Mouse (Mus musculus): ENCODE measurements at regions not wholly inside any gene's neighbourhood (a gene's known extent, or its start where the extent isn't known, plus 50 kb on each side); places are given as distances from the start of the nearest gene placed in this dataset.
"Not testable (repeated sequence)": the region's sequence is repeated elsewhere in the genome, so short reads cannot be mapped to it uniquely, and the experiment has no call there.

DNA sequence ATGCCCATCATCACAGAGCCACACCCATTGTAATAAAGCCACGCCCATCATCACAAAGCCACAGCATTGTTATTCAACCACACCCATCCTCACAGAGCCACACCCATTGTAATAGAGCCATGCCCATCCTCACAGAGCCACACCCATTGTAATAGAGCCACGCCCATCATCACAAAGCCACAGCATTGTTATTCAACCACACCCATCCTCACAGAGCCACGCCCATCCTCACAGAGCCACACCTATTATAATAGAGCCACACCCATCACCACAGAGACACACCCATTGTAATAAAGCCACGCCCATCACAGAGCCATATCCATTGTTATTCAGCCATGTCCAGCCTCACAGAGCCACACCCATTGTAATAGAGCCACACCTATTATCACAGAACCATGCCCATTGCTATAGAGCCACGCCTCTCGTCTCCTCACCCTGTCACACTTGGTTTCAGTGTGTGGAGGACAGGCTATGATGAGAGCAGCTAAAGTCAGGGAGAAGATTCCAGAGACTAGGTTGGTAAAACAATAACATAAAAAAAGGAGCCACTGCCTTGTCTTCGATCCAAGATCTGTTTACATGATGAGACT is 85.6 kb downstream of the Gxylt1 start:
- no peak for DNase-seq

- no peak for DNase-seq
Measured at GRCm38 (mm10) chr15:93176221-93176620, 98.8 kb downstream of the Gxylt1 start.

- DNase-seq = no peak
Measured at GRCm38 (mm10) chr15:93168784-93169183, 106.2 kb downstream of the Gxylt1 start.

DNA sequence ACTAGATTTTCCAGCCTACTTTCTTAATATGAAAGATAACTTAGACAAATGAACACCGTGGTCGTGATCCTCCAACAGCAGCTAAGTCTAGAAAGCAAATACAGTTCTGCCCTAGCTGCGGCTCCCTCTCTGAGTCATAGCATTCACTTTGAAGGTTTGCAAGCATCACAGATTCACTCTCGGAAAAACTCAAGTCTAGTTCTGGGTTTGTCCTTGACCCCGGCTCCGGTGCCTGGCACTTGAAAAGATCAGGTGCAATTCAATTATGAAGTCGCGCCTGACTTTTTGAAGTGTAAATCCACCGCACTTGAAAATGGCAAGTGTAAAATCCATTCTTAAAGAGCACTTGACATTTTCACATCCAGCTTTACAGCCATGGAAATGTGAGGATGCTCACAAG is 107.5 kb downstream of the Gxylt1 start:
- no peak for DNase-seq

- peak in 1 of 2 experiments; percentile 2 for DNase-seq
Measured at GRCm38 (mm10) chr15:93161924-93162910, 112.8 kb downstream of the Gxylt1 start.

DNA sequence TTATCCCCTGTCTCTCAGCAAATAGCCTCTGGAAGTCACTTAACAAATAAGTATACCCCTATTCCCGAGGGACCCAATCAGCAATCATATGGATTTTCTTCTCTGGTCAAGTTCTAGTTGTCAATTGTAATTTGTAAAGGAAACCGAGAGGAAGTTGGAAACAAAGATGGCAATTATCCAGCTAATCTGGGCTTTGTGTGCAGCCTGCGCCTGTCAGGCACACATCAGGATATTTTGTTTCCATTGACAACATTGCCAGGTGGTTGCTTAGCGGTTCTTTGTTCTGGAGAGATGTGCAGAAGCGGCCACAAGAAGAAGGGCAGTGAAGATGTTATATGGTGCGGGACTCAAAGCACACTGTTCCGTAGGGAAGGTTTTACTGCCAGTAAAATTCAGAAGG is 113.7 kb downstream of the Gxylt1 start:
- no peak for DNase-seq

GRCm38 (mm10) chr15:93155756-93156155 is 119.2 kb downstream of the Gxylt1 start:
- DNase-seq = peak; percentile 21 to 26

DNA sequence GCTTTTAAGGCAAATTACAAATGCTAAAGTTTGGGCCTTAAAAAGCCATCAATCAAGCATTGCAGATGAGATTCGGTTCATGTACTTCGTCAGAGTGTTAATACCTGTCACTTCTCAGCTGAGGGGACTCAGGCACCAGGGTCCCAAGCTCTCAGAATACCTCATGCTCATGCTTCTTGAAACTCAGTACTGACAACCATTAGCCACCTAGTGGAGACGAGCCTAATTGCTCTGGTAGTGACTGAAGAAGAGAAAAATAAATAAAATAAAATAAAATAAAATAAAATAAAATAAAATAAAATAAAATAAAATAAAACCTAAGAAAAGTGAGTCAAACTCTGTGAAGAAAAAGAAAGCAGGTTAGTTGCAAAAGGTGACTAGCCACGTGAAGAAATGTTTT is 121.0 kb downstream of the Gxylt1 start:
- peak; percentile 22 to 30 for DNase-seq

GRCm38 (mm10) chr15:93144899-93145298 is 130.1 kb downstream of the Gxylt1 start:
- no peak for DNase-seq

GRCm38 (mm10) chr15:93144264-93144663 is 130.7 kb downstream of the Gxylt1 start:
- no peak for DNase-seq

DNA sequence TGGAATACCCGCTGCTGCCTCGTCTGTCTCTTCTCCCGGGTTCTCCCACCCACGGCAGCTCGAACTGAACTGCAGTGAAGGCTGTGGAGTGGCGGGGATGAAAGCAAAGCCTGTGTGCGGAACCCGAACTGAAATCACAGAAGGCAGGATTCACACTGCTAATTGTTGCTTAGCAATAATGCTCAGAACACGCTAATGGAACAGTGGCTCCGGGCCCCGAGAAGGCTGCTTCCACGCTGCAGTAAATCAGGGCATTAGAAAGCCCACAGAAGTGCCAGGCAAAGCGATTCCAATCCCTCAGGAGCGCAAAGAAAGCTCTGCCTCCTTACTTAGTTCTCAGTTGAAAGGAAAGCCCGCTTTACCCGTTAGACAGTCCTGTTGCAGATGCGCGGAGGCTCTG is 141.6 kb downstream of the Gxylt1 start:
- DNase-seq = peak; percentile 11 to 22

DNA sequence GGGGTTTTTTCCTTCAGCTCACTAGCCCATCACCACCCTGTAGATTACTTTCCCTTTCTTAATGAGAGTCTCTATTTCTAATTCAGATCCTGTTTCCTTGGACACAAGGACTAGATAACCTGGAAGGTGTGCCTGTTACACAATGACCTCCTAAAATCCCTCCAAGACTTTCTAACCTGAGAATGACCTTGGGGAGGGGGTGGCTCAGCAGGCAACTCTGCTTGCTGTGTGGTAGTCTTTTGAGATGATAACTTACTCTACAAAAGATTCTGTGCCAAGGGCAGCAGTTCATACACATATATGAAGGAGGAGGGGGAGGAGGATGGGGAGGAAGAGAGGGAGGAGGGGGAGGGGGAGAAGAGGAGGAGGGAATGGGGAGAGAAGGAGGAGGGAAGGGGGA is 143.9 kb downstream of the Gxylt1 start:
- no peak for DNase-seq

- no peak for DNase-seq
Measured at GRCm38 (mm10) chr15:93125261-93125660, 149.7 kb downstream of the Gxylt1 start.

DNA sequence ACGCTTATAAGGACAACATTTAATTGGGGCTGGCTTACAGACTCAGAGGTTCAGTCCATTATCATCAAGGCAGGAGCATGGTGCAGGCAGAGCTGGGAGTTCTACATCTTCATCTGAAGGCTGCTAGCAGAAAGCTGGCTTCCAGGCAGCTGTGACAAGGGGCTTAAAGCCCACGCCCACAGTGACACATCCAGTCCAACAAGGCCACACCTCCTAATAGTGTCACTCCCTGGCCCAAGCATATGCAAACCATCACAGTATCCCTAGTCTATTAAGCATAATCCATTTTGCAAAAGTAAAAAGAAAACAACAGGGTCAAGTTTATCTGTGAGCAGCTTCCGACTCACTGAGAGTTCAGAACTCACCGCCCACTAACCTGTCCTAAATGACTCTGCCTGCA is 153.8 kb downstream of the Gxylt1 start:
- no peak for DNase-seq

DNA sequence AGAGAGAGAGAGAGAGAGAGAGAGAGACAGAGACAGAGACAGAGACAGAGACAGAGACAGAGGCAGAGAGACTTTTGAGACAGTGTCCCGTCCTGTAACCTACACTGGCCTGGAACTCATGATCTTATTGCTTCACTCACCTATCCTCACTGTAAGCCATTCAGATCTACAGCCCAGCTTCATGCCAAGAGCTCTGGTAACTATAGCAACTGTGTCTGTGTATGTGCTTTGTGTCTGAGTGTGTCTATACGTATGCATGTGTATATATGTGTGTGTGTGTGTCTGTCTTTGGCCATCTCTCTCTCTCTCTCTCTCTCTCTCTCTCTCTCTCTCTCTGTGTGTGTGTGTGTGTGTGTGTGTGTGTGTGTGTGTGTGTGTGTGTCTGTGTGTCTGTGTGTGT is 157.2 kb downstream of the Gxylt1 start:
- not testable (repeated sequence) for DNase-seq

DNA sequence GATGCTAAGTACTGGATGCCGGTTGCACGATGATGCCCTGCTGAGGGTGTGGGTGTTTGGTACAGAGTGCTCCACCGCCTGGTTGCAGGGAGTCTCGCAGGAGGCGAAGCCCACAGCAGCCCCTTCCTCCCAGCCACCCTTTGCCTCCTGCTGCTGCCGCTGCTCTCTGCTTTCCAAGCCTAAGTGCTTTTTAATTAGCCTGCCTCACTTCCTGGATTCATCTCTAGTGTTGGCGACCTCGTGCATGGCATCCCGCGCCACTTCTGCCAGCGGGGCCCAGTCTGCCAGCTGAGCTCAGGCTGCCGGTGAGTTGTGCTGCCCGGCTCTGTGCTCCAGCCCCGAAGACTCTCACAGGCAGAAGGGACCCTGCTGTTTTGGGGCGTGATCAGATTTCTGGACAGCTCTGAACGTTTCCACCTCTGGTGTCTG is 159.3 kb downstream of the Gxylt1 start:
- DNase-seq = peak; percentile 70 to 75

- DNase-seq = no peak
Measured at GRCm38 (mm10) chr15:93104936-93105335, 170.0 kb downstream of the Gxylt1 start.

DNA sequence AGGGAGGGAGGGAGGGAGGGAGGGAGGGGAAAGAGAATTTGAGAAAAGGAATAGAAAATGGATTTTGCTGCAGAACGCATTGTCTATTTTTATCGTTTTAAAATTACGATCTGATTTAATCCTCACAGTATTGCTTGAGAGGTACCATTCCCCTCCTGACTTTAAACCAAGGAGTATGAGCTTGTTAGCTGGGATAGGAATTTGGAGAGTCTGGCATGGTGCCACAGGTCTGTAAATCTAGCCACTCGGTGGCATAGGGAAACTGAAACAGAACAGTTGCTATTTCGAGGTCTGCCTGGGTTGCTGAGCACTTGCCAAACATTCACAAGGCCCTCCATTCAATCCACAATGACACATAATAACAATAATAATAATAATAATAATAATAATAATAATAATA is 171.6 kb downstream of the Gxylt1 start:
- DNase-seq = peak; percentile 16 to 24

DNA sequence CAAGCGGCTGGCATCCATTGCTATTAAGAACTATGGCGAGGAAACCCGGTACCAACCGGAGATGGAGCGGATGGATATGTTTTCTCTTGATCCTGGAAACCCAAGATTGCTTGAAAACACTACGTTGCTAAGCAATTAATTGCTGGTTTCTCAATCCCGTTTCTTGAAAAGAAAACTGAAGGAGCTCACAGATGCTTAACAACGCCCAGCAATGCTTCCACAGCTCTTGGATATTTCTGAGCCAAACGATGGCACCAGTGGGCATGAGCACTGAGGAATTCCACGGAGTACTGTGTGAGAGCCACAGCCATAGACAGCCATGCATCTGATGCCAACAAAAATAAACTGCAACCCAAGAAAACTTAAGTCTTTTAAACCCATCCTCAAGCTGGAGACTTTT is 173.1 kb downstream of the Gxylt1 start:
- no peak for DNase-seq

- no peak for DNase-seq
Measured at GRCm38 (mm10) chr15:93100837-93101236, 174.1 kb downstream of the Gxylt1 start.

DNA sequence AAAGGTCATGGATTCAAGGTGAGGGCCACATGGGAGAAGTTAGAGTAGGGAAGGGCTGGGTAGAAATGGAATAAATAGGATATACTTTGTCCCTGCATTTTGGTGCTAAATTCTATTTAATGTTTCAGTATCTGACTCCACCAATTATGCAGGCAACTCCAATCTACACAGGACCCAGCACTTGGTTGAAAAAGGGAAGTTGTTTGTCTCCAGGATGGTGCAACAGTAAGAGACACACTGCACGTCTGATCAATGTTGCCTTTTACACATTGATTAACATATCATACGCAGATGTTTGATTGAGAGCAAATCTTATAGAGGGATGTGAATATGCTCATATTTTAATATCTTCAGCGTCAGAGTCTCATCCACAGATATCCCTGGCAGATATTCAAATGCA is 175.1 kb downstream of the Gxylt1 start:
- no peak for DNase-seq

- no peak for DNase-seq
Measured at GRCm38 (mm10) chr15:93096335-93096734, 178.6 kb downstream of the Gxylt1 start.

GRCm38 (mm10) chr15:93095224-93095623 is 179.8 kb downstream of the Gxylt1 start:
- no peak for DNase-seq
